Mouse (Mus musculus) brain, adult 2 months (tissue): Measurements from ENCODE around the gene Zkscan17.

Source experiments
- DNase-seq: peaks from one replicate; pipeline ENCODE4 v3.0.0; 2011; ENCODE audit warnings: low read depth, low spot score

The Zkscan17 gene

GRCm38 (mm10) chr11:59519741-59520495 is 6.6 kb downstream of the Zkscan17 start:
- DNase-seq = no peak

- peak; percentile 21 for DNase-seq
Observed at GRCm38 (mm10) chr11:59518226-59518625, 8.3 kb downstream of the Zkscan17 start.

- no peak for DNase-seq
Observed at GRCm38 (mm10) chr11:59517441-59517840, 9.1 kb downstream of the Zkscan17 start.

- no peak for DNase-seq
Observed at GRCm38 (mm10) chr11:59514789-59515188, 11.8 kb downstream of the Zkscan17 start.

- DNase-seq = no peak
Observed at GRCm38 (mm10) chr11:59514381-59514780, 12.2 kb downstream of the Zkscan17 start.

DNA sequence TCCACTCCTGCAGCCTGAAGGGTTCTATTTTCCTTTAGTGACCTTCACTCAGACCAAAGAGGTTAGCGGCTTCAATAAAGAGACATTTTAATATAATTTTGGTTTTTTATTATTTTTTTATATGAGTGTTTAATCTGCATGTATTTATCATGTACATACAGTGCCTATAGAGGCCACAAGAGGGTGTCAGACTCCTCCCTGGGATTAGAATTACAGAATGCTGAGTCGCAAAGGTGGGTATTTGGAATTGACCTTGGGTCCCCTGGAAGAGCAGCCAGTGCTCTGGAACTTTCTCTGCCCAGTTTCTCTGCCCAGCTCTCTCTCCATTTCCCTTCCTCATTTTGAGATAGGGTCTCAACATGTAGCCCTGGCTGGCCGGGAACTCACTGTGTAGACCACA is 13.0 kb downstream of the Zkscan17 start:
- no peak for DNase-seq

DNA sequence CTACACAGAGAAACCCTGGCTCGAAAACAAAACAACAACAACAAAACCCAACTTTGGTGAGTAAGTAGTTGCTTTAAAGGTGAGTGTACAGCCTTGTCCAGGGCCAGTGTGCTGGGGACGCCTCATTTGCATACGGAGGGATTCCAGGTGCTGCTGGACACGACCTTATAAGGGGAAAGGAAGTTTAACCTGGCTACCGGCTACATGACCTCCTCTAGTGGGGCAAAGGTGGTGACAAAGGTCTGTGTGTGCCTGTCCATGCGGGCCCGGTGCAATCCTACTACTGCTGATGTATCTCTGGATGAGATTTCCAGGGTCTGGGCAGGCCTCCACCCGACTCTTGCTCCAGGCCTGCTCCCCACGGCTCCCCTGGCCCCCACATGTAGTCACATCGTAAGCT is 13.8 kb downstream of the Zkscan17 start:
- no peak for DNase-seq

DNA sequence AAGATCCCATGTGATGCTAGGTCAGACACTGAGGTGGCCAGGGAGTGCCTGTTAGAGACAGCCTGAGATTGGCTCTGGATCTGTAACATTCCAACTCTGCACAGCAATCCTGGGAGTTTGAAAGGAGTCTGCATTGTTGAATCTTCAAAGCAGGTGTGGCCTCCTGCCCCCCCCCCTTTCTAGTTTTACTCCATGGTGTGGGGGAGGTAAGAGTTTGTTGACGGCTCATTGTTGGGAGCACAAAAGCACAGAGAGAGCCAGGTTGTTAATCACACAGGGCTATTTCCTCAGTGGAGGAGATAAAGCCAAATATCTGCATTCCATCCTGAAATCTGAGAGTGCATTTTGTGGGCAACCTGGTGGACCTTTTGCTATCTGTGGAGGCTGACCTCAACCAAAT is 15.0 kb downstream of the Zkscan17 start:
- no peak for DNase-seq

GRCm38 (mm10) chr11:59506713-59507074 is 19.9 kb downstream of the Zkscan17 start:
- no peak for DNase-seq

GRCm38 (mm10) chr11:59505839-59506712 is 20.5 kb downstream of the Zkscan17 start:
- DNase-seq = peak; percentile 95

- DNase-seq = peak; percentile 83
Observed at GRCm38 (mm10) chr11:59505351-59505838, 21.2 kb downstream of the Zkscan17 start.

- DNase-seq = peak; percentile 22
Observed at GRCm38 (mm10) chr11:59501978-59502700, 24.4 kb downstream of the Zkscan17 start.

DNA sequence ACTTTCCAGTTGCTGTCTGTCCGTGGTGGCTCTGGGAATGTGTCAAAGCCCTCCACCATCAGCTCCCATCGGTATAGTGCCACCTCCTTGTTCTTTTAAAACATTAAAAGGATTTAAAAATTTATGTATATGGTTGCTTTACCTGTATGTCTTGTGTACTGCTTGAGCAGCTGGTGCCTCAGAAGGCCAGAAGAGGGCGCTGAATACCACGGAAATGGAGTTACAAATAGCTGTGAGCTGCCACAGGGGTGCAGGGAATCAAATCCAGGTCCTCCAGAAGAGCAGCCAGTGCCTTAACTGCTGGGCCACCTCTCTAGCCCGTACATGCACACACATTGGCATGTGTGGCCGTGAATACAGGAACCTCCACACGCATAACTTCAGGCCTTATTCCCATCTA is 28.8 kb downstream of the Zkscan17 start:
- DNase-seq = no peak

DNA sequence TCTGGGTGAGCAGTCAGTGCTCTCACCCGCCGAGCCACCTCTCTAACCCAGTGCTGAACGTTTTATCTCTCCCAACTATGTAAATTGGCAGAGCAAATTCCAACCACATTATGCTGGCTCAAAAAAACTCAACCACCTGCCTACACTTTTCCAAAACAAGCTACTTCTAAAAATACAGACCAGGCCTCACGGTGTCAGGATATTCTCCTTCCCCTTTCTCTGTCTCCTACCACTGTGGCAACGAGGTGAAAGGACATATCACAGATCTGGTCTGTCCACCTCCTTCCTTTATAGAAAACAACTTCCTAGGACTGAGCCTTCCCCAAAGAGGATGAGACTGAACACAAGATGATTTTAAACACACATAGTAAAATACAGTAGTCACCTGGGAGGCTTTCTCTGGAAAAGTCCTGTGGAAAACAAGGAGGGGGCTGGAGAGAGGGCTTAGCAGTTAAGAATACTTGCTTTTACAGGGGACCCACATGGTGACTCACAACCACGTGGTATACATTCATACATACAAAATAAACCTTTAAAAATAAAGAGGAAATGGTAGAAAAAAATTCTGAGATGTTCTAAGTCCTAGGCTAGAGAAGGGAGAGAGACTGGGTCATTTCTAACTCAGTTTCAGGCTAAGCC is 29.8 kb downstream of the Zkscan17 start:
- DNase-seq = peak; percentile 72

- peak; percentile 60 for DNase-seq
Observed at GRCm38 (mm10) chr11:59486222-59486621, 40.3 kb downstream of the Zkscan17 start.

GRCm38 (mm10) chr11:59485641-59486040 is 40.9 kb downstream of the Zkscan17 start:
- peak; percentile 35 for DNase-seq

DNA sequence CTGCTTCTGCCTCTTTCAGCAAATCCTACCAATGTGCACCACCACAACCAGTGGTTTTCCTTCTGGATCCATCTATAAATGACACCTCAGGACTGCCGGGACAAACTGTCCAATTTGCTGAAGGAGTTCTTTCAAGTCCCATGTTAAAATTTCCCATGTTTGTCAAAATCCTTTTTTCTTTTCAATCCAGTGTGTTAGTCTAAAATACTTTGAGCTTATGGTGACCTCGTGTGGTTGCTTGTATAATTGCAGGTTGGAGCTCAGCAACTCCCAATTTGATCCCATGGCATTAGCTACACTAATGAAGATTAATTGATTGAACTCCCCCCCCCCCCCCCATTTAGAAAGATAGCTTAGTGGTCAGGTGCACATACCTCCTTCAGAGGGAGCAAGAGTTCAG is 43.3 kb downstream of the Zkscan17 start:
- DNase-seq = peak; percentile 66

- DNase-seq = no peak
Observed at GRCm38 (mm10) chr11:59477240-59477639, 49.3 kb downstream of the Zkscan17 start.

DNA sequence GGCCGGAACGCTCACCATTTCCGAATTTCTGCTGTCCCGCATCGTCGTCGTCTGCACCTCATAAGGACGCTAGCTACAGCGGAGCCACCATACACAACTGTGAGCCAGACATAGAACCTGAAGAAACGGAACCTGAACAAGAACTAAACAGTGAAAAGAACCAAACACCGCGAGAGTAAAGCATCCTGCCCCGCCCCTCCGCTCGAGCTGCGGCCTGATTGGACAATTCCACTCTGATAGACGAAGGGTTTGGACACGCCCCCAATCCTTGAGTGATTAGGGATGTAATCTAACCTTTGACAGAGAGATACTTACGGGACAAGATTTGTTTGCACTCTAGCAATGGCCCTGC is 54.2 kb downstream of the Zkscan17 start, which contains the start of gene Zfp867:
Gene Zfp867, minus strand, starts transcription at position 149 of the 352 bp plus-strand sequence.
- DNase-seq = peak; percentile 93

GRCm38 (mm10) chr11:59471413-59472325 is 54.9 kb downstream of the Zkscan17 start:
- DNase-seq = no peak
